Mouse (Mus musculus) spleen, adult 2 months (tissue): Measurements from ENCODE around the gene Sim2. TPM values are rescaled to one million over a fixed set of nuclear protein-coding genes. Genes with fewer than 3 reads are reported as not detected.
A peak's percentile ranks its signal among the peaks of the same experiment; 100 is the strongest.

Source experiments
- DNase-seq, 2 experiments: peaks; one replicate each; pipeline versions ENCODE4 v3.0.0 to v3.0.0-alpha.2; 2012 to 2021; ENCODE audit warnings: low spot score in 2 of 2, low read depth in 1 of 2
- H3K27ac ChIP-seq: fragments of 200-500 bp; 2 replicates; pipeline ENCODE4 v1.5.1; 2012; ENCODE audit warnings: low read length, inconsistent platforms; ENCODE audit not compliant: insufficient read depth
- H3K27me3 ChIP-seq: fragments of 200-500 bp; 2 replicates; pipeline ENCODE4 v1.6.1; 2012; ENCODE audit warnings: mild to moderate bottlenecking, moderate library complexity, low read length, inconsistent platforms; ENCODE audit not compliant: control insufficient read depth, insufficient read depth
- H3K36me3 ChIP-seq: fragments of 200-500 bp; 2 replicates; pipeline ENCODE4 v1.6.1; 2012; ENCODE audit warnings: mild to moderate bottlenecking, low read length, inconsistent platforms; ENCODE audit not compliant: control insufficient read depth, insufficient read depth
- H3K4me1 ChIP-seq: fragments of 200-500 bp; 2 replicates; pipeline ENCODE4 v1.6.1; 2011; ENCODE audit warnings: inconsistent platforms; ENCODE audit not compliant: control insufficient read depth, insufficient read depth, insufficient read length
- H3K4me3 ChIP-seq: fragments of 200-500 bp; 2 replicates; pipeline ENCODE4 v1.5.1; 2011; ENCODE audit warnings: mild to moderate bottlenecking, inconsistent platforms; ENCODE audit not compliant: insufficient read depth, insufficient read length; ENCODE audit errors: extremely low read depth
- CTCF ChIP-seq: fragments of 200-500 bp; IDR thresholded peaks from 2 replicates; pipeline ENCODE4 v1.5.1; 2011; ENCODE audit warnings: mild to moderate bottlenecking, inconsistent platforms; ENCODE audit not compliant: insufficient read depth, insufficient read length, insufficient replicate concordance; ENCODE audit errors: extremely low read depth
- POLR2A ChIP-seq: fragments of 200-500 bp; IDR thresholded peaks from 2 replicates; pipeline ENCODE4 v1.6.1; 2011; ENCODE audit warnings: low read depth, low read length, inconsistent platforms
- WGBS: fragments of 180-500 bp; shearing (Covaris S2); methylation state at CpG from one replicate; pipeline ENCODE4 v1.1.7; 2018; 5-methylcytosine and 5-hydroxymethylcytosine counted together
- polyA plus RNA-seq: library from polyadenylated mRNA; depleted of rRNA; stranded (reverse); fragments of >200 nt; gene quantifications from 2 replicates; pipeline ENCODE4 v1.2.3, GENCODE M21; 2012

Sim2 gene
- polyA plus RNA-seq, 1 experiment = not detected

DNA sequence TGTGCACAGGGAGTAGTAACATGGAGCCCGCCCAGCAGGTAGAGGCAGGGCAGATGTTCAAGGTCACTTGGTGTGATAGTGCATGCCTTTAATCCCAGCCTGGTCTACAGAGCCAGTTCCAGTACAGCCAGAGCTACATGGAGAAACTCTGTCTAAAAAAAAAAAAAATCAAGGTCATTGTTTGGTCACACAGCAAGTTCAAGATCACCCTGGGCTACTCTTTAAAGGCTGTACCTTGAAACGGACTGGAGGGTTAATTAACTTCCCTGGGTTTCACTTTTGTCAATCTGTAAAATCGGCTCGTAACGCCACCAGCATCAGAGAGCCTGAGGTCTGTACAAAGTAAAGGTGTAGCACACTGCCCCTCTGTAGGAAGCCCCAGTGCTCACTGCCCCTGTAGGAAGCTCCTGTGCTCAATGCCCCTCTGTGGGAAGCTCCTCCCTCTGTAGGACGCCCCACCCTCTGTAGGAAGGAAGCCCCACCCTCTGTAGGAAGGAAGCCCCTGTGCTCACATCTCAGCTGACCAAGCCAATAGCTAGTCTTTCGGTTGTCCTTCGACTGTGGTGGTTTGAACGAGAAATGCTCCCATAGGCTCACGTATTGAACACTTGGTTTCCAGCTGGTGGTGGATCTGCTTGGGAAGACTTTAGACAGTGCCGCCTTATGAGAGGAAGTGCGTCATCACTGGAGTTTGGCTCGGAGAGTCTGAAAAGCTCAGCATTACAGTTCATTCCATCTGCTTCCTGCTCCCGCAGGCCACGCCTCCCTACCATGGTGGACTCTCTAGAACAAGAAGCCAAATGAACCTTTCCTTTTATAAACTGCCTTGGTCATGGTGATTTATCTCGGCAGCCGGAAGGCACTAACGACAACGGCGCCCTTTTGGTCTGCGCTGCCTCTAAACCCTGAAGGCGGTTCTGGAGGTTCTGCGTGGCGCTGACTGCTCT, 18.7 kb upstream of the Sim2 start:
- no peak for DNase-seq
- H3K36me3 ChIP-seq = no peaks in the 10 kb centered on the region
- peak overlapping the region; percentile 28; the same call in 1 of the 2 replicates for H3K4me3 ChIP-seq
- no peak overlapping the region; the same call in 1 of the 2 replicates for H3K27ac ChIP-seq
- no peaks in the 10 kb centered on the region for H3K4me1 ChIP-seq
- TF ChIP-seq POLR2A (no peak), CTCF (no peak)
- H3K27me3 ChIP-seq = no peaks in the 10 kb centered on the region
- WGBS = 75% methylated on average over 24 of the region's 24 CpGs

DNA sequence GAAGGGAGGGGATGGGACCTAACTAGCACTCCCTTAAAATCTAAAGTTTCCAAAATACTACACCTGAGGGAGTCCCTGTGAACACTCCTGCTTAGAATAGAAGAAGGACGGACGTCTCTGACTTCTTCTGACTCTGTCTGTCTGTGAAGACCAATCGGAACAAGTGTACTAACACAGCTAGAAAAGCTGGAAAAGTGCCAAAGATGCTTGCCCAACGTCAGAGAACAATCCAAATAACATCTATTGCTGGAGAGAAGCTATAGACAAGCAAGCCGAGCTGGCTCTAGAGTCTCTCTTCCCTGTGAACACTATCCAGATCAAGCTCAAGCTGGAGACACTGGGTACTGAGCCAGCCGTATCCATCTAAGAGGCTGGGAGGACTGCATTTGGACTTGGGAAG, 18.0 kb upstream of the Sim2 start:
- Histone ChIP-seq H3K27ac (no peak overlapping the region), H3K4me1 (no peaks in the 10 kb centered on the region), H3K27me3 (no peaks in the 10 kb centered on the region), H3K4me3 (no peak overlapping the region), H3K36me3 (no peaks in the 10 kb centered on the region)
- TF ChIP-seq POLR2A (no peak), CTCF (no peak)
- 55% methylated on average over 6 of the region's 6 CpGs for WGBS
- no peak for DNase-seq

DNA sequence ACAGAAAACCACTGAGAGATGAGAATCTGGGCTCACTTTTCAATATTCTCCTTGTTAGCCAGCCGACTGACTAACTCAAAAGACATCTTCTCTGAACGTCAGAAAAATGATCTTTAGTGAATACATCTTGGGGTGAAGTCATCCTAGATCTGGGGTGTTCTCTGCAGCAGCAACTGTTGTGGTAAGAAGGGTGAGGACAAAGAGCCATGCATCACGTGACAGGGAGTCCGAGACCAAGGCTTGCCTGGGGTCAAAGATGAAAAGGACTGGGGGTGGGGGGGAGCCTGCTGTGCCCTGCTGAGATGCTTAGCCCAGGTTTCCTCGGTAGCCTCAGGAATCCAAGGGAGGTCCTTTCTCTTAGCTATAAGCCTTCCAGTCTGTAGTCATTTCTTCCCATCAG, 17.5 kb upstream of the Sim2 start:
- Histone ChIP-seq H3K27me3 (no peaks in the 10 kb centered on the region), H3K36me3 (no peaks in the 10 kb centered on the region), H3K4me3 (no peak overlapping the region), H3K4me1 (no peaks in the 10 kb centered on the region), H3K27ac (no peak overlapping the region; the same call in 1 of the 2 replicates)
- TF ChIP-seq CTCF = no peak
- no peak for TF ChIP-seq POLR2A
- 46% methylated on average over 5 of the region's 5 CpGs for WGBS
- no peak for DNase-seq

DNA sequence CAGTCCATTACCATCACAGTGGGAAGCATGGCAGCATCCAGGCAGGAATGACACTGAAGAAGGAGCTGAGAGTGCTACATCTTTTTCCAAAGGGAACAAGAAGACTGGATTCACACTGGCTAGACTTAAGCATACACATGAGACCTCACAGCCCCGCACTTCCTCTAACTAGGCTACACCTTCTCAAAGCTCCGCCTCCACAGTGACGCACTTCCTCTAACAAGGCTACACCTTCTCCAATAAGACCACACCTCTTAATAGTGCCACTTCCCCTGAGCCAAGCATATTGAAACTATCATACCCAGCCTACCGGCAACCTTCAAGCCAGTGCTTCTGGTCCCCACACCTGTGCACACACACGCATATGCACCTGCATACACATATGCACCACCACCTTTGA, 15.7 kb upstream of the Sim2 start:
- WGBS = 77% methylated on average over 5 of the region's 5 CpGs
- no peaks in the 10 kb centered on the region for H3K36me3 ChIP-seq
- no peak overlapping the region for H3K4me3 ChIP-seq
- DNase-seq = no peak
- H3K27me3 ChIP-seq = no peaks in the 10 kb centered on the region
- no peak overlapping the region for H3K27ac ChIP-seq
- H3K4me1 ChIP-seq = no peaks in the 10 kb centered on the region
- TF ChIP-seq CTCF = no peak
- TF ChIP-seq POLR2A = no peak

DNA sequence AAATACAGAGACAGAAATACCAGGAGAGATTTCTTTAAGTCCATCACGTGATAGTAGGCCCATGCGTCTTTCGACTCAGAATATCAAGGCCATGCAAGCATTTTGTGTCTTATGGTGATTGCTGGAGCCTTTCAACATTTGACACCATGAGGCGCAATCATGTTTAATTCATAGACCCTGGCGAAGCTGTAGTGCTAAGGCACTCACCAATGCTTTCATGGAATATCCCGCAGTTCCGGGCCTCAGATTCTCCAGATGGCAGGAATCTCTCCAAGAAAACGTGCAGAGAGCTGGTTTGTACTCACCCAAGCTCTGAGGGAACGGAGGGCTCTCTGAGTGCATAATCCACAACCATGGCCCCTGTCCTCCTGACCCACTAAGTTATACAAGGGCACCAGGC, 13.8 kb upstream of the Sim2 start:
- no peak for TF ChIP-seq POLR2A
- no peak for TF ChIP-seq CTCF
- 88% methylated on average over 9 of the region's 9 CpGs for WGBS
- Histone ChIP-seq H3K4me1 (no peaks in the 10 kb centered on the region), H3K36me3 (no peaks in the 10 kb centered on the region), H3K27me3 (no peaks in the 10 kb centered on the region), H3K27ac (no peak overlapping the region), H3K4me3 (no peak overlapping the region)
- DNase-seq = no peak

DNA sequence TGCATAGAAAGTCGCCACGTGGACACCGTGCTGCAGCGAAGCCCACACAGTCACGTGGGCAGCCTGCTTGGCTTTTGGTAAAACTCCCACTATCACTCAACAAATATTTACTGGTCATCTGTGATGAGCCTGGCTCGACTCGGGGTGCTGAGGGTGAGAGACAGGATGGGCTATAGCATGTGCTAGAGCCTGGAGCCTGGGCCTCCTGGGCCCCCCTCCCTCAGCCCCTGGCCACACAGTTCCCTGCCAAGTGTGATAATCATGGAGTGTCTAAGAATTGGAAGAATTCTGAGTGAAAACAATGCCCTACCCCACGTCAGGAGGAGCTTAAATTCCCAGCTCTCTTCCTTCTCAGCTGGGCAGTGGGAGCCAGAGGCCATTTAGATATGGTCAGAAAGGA, 13.3 kb upstream of the Sim2 start:
- Histone ChIP-seq H3K4me1 (no peaks in the 10 kb centered on the region), H3K4me3 (no peak overlapping the region), H3K36me3 (no peaks in the 10 kb centered on the region), H3K27me3 (no peaks in the 10 kb centered on the region), H3K27ac (no peak overlapping the region)
- TF ChIP-seq CTCF (no peak), POLR2A (no peak)
- 89% methylated on average over 8 of the region's 8 CpGs for WGBS
- DNase-seq = no peak
